Mouse (Mus musculus) left cerebral cortex, postnatal 14 days (tissue): ENCODE data around the gene Rbck1. TPM values are rescaled to one million over a fixed set of nuclear protein-coding genes. Genes with fewer than 3 reads are reported as not detected.
A peak's percentile ranks its signal among the peaks of the same experiment; 100 is the strongest.
"Not testable (repeated sequence)": the region's sequence is repeated elsewhere in the genome, so short reads cannot be mapped to it uniquely, and the experiment has no call there.

Source experiments
- DNase-seq, 2 experiments: peaks; one replicate each; pipeline ENCODE4 v3.0.0; 2021 to 2022; ENCODE audit warnings: low spot score in 2 of 2, mixed read lengths in 1 of 2
- intact Hi-C: fragments of 180-260 bp; cut with DNase I; formaldehyde crosslinking; loops from one replicate; pipeline ENCODE4 v1.15.1; 2025
- long read RNA-seq, 2 experiments: library from polyadenylated mRNA; stranded (forward); transcript quantifications; one replicate each; pipeline ENCODE4 v2.0.0; 2021
- total RNA-seq, 2 experiments: library from RNA; stranded (reverse); gene quantifications; 2 replicates each; pipeline ENCODE4 v1.2.3; 2021

Rbck1 gene
- total RNA-seq: 100 to 1,000 TPM; 107 to 116 TPM
- long read RNA-seq, experiment 1, transcript Rbck1-202 (12 exons, 2,384 nt): major isoform, 72 of 173 reads
- long read RNA-seq, experiment 1, partial matches to known transcripts: 8 of 173 reads
- long read RNA-seq, experiment 1, other reads (novel, unspliced or antisense): 88 of 173 reads
- long read RNA-seq, experiment 2, transcript Rbck1-202 (12 exons, 2,384 nt): major isoform, 63 of 152 reads
- long read RNA-seq, experiment 2, partial matches to known transcripts: 7 of 152 reads
- long read RNA-seq, experiment 2, other reads (novel, unspliced or antisense): 82 of 152 reads

GRCm38 (mm10) chr2:152332101-152332825, at the start of gene Rbck1:
Gene Rbck1, minus strand, starts transcription at chr2:152332653.
- intact Hi-C loops: no loop called here
- peak; percentile 82 to 90 for DNase-seq

GRCm38 (mm10) chr2:152376345-152376741, 43.9 kb upstream of the Rbck1 start, which contains the start of gene Nrsn2:
Gene Nrsn2, minus strand, starts transcription at chr2:152376638.
- peak in 1 of 2 experiments; percentile 40 for DNase-seq
- intact Hi-C loops: no loop called here

DNA sequence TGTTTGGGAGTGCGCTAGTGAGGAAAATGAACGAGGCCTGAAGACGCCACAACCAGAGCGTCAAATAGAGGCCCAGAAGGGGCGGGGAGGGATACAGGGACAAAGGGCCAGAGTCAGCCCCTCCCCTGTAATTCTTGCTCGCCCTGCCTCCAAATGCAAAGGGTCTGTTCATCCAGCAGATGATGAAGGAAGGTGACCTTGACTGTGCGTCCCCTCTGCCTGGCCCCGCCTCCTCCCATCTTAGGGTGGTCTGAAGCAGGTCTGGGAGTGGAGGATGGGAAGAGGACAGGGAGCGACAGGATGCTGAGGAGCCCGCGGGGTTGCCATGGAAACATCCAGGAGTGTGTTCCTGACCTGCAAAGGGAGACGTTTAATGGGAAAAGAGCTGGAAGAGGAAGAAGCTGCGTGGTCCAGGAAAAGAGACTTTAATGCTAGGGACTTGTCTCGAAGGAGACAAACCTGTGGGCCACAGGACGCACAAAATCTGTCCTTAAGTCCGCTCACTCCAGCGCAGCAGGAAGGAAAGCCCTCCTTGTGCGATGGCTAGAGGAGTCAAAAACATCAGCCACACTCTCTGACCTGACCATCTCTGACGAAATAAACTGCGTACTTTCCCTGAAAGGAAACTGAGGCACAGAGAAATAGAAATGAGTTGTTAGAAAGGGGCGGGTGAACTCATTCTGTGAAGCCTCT, 43.3 kb upstream of the Rbck1 start:
- intact Hi-C loops: no loop called here
- DNase-seq: peak; percentile 59 to 66

- DNase-seq: no peak
- intact Hi-C loops: no loop called here
These were observed 41.1 kb upstream of the Rbck1 start for GRCm38 (mm10) chr2:152373547-152373946.

GRCm38 (mm10) chr2:152372661-152373060, 40.2 kb upstream of the Rbck1 start:
- intact Hi-C loops: no loop called here
- DNase-seq: no peak

DNA sequence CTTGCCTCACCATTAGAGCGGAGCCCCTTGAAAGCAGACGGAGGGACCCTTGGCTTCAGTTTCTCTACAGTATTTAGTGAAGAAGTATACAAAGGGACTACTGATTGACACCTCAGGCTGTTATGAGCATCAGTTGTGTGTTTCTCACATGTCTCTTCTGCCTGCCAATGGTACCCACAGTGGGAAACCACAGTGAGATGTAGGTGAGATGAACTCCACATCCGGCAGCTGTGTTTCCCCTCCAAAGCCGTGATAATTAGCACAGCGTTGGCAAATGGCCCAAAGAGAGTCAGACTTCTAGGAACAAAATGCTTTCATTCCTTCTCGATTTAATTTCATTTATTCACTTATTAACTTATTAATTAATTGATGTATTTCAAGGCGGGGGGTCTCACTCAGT, 39.7 kb upstream of the Rbck1 start:
- intact Hi-C loops: no loop called here
- DNase-seq: no peak

- intact Hi-C loops: loop anchor here (10.0 kb wide), 1 partner anchor 344 kb away; no protein-coding TSS in a partner anchor
- DNase-seq: peak; percentile 52 to 67
These were observed 36.2 kb upstream of the Rbck1 start for GRCm38 (mm10) chr2:152368532-152369140.

DNA sequence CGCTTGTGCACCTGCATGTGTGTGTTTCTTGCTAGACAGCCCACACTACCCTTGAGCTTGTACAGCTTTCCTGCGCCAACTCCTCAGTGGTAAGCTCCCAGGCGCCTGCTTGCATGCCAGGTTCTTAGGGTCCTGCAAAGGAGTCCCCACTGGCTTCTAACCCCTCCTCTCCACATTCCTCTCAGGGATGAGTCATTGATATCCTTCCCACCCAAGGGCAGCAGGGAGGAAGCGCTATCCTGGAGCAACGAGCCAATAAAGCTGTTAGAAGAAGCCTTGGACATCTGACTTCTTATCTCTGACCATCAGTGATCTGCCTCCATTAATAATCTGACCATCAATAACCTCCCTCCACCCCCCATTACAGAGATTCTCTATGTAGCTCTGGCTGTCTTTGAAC, 35.5 kb upstream of the Rbck1 start:
- no peak for DNase-seq
- intact Hi-C loops: loop anchor here (10.0 kb wide), 1 partner anchor 343 kb away; no protein-coding TSS in a partner anchor

DNA sequence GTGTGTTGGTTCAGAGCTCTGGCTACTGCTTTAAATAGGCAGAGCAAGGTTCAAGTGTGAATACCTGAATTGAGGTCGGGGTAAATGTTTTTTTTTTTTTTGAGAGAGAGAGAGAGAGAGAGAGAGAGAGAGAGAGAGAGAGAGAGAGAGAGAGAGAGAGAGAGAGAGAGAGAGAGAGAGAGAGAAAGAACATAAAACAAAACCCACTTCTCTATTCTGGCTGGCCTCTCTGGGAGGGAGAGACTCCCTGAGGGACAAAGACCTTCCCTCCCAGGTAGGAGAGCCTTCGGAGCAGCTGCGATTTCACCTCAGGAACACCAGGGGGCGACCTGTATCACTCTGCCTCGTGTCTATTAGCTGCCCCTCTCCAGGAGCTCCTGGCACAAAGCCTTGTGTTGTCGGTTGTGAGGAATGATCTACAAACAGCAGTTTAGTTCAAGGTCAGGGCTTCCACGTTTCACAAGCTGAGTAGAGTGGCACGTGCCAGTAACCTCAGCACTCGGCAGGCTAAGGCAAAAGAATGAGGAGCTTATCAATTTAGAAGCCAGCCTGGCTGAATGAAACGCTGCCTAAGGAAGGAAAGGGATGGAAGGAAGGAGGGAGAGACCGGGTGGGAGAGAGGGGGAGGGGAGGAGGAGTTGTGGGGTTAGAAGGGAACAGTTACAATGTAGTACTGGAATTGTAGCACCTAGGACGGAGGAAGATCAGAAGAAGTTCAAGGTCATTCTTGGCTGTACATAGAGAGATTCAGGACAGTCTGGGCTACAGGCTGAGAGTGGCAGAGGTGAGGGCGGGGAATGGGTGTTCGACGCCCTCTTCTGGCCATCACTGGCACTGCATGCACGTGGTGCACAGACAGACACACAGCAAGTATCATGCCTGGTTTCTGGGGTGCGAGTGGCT, 31.0 kb upstream of the Rbck1 start:
- intact Hi-C loops: loop anchor here (10.0 kb wide), 1 partner anchor 339 kb away; no protein-coding TSS in a partner anchor
- DNase-seq: peak; percentile 75 to 79

DNA sequence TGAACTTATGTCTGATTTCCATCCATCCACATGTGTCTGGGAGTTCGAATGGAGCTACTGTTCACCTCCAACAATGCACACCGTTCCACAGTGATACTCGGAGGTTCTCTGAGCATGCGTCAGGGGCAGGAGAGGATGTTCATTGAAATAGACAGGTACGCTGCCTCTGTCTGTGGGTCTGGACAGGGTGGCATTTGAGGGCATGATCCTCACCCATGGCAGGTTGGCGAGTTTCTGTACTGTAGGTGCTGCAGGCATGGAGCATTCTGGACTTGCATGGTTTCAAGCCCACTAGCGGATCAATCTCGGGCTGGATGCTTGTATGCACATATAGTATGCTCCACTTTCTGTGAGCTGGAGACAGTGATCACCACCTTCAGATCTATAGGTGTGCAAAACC, 28.7 kb upstream of the Rbck1 start:
- intact Hi-C loops: loop anchor here (10.0 kb wide), 1 partner anchor 336 kb away; no protein-coding TSS in a partner anchor
- no peak for DNase-seq

DNA sequence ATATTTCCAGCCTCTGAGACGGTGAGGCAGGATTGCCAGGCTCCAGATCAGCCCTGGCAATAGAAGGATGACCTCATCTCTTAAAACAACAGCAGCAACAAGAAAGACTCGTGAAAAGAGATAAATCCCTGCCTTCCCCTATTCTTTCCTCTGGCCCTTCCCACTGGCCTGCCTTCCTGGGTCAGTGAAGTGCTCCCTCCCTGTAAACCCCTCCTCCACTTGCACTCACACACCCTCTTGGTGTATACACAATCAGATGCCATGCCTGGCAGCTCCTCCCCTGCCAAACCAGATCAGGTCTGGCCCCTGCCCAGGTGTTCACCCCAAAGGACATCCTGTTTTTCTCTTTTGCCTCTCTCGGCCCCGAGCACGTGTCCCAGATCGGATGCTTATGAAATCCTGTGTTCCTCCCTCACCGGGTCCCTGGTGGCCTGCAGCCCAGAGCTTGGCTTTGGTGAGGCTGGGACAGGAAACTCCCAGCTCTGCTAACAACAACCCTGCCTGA, 27.9 kb upstream of the Rbck1 start:
- intact Hi-C loops: loop anchor here (10.0 kb wide), 1 partner anchor 336 kb away; no protein-coding TSS in a partner anchor
- no peak for DNase-seq

DNA sequence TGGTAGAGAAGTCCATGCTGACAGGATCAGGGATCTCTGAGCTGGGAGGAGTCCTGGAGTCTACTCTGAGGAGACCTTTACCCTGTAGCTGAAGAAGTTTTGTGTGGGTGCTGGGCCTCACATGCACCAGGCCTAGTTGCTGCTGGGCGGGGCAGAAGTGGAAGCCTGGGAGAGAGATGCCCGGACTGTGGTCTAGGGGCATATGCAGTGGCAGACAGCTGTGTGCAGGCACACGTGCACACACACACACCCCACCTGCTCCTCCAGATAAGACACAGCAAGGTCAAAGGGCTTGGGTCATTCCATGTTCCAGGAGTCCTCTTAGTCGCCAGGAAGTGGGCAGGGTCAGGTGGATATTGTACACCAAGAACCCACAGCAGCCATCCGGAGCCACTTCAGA, 27.2 kb upstream of the Rbck1 start:
- intact Hi-C loops: loop anchor here (10.0 kb wide), 1 partner anchor 335 kb away; no protein-coding TSS in a partner anchor
- no peak for DNase-seq

- DNase-seq, intact Hi-C loops: not testable (repeated sequence)
These were observed 26.5 kb upstream of the Rbck1 start for GRCm38 (mm10) chr2:152358977-152359376.

GRCm38 (mm10) chr2:152357254-152357653, 24.8 kb upstream of the Rbck1 start:
- DNase-seq: no peak
- intact Hi-C loops: no loop called here

GRCm38 (mm10) chr2:152349842-152350540, 17.5 kb upstream of the Rbck1 start:
- intact Hi-C loops: no loop called here
- peak; percentile 51 to 73 for DNase-seq

GRCm38 (mm10) chr2:152349205-152349604, 16.8 kb upstream of the Rbck1 start:
- intact Hi-C loops: no loop called here
- no peak for DNase-seq

GRCm38 (mm10) chr2:152347722-152348121, 15.3 kb upstream of the Rbck1 start:
- DNase-seq: no peak
- intact Hi-C loops: no loop called here
